Mouse (Mus musculus): ENCODE results near the gene Upb1.

DNA sequence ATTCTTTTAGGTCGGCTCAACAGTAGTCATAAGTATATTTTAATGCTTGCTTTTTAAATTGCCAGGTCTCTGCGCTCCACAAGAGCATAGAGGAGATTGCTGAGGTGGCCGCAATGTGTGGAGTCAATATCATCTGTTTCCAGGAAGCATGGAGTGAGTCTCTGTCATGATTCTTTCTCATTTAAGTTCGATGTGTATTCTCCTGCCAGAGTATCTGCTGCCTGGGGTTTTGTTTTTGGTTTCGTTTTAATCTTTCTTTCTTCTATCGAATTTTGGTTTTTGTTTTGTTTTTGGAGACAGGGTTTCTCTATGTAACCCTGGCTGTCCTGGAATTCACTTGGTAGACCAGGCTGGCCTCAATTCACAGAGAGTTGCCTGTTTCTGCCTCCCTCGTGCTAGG is 14.0 kb downstream of the Upb1 start:
- no peak for TF ChIP-seq CTCF (IDR thresholded peaks at IDR 0.05; ENCODE audit: low read depth)
- no peak for TF ChIP-seq EP300 (IDR thresholded peaks at IDR 0.05; ENCODE audit: low read depth)

All from liver, postnatal 0 days (tissue).